Mouse (Mus musculus) brain, embryonic 14.5 days (tissue): ENCODE measurements at regions not wholly inside any gene's neighbourhood (a gene's known extent, or its start where the extent isn't known, plus 50 kb on each side); places are given as distances from the start of the nearest gene placed in this dataset.

Source experiments
- CTCF ChIP-seq: fragments of 200-500 bp; IDR thresholded peaks from 2 replicates; pipeline ENCODE4 v1.5.1; 2012; ENCODE audit warnings: inconsistent platforms, mild to moderate bottlenecking, moderate library complexity, borderline replicate concordance; ENCODE audit not compliant: insufficient read depth, insufficient read length; ENCODE audit errors: extremely low read depth
- POLR2A ChIP-seq: fragments of 200-500 bp; IDR thresholded peaks from 2 replicates; pipeline ENCODE4 v1.6.1; 2012; ENCODE audit warnings: mild to moderate bottlenecking, inconsistent platforms, borderline replicate concordance; ENCODE audit not compliant: poor library complexity, insufficient read depth, insufficient read length, severe bottlenecking; ENCODE audit errors: extremely low read depth

- no peak for TF ChIP-seq CTCF
- TF ChIP-seq POLR2A: no peak
Observed at GRCm38 (mm10) chr1:69350417-69350816, 242.6 kb upstream of the Erbb4 start.
